Mouse (Mus musculus) midbrain, embryonic 13.5 days (tissue): Measurements from ENCODE around the gene Cpne8. TPM values are rescaled to one million over a fixed set of nuclear protein-coding genes. Genes with fewer than 3 reads are reported as not detected.

Experiments used
- ATAC-seq: fragments of 200-750 bp; cut with Nextera tagmentation; 2 replicates; pipeline ENCODE4 v1.8.0; 2017; ENCODE audit warnings: mild to moderate bottlenecking, moderate TSS enrichment, moderate library complexity
- H3K27ac ChIP-seq: fragments of 300-500 bp; sonication (generic); 2 replicates; pipeline ENCODE4 v1.5.1; 2015; ENCODE audit warnings: inconsistent platforms, mild to moderate bottlenecking, moderate library complexity
- H3K27me3 ChIP-seq: fragments of 300-500 bp; sonication (generic); 2 replicates; pipeline ENCODE4 v1.6.1; 2015; ENCODE audit warnings: mild to moderate bottlenecking, inconsistent platforms
- H3K36me3 ChIP-seq: fragments of 300-500 bp; sonication (generic); 2 replicates; pipeline ENCODE4 v1.6.1; 2015; ENCODE audit warnings: mild to moderate bottlenecking, inconsistent platforms
- H3K4me1 ChIP-seq: fragments of 300-500 bp; sonication (generic); replicated peaks from 2 replicates; pipeline ENCODE4 v1.6.1; 2015; ENCODE audit warnings: inconsistent platforms
- H3K4me2 ChIP-seq: fragments of 300-500 bp; sonication (generic); replicated peaks from 2 replicates; pipeline ENCODE4 v1.6.1; 2015; ENCODE audit warnings: moderate library complexity, mild to moderate bottlenecking, inconsistent platforms
- H3K4me3 ChIP-seq: fragments of 300-500 bp; sonication (generic); replicated peaks from 2 replicates; pipeline ENCODE4 v1.5.1; 2015; ENCODE audit warnings: mild to moderate bottlenecking, inconsistent platforms
- H3K9ac ChIP-seq: fragments of 300-500 bp; sonication (generic); replicated peaks from 2 replicates; pipeline ENCODE4 v1.6.1; 2015; ENCODE audit warnings: mild to moderate bottlenecking, inconsistent platforms
- H3K9me3 ChIP-seq: fragments of 300-500 bp; sonication (generic); 2 replicates; pipeline ENCODE4 v1.6.1; 2016; ENCODE audit warnings: mild to moderate bottlenecking, inconsistent platforms
- WGBS: fragments of 180-500 bp; shearing (Covaris S2); methylation state at CpG from one replicate; pipeline ENCODE4 v1.1.7; 2015; 5-methylcytosine and 5-hydroxymethylcytosine counted together
- polyA plus RNA-seq: library from polyadenylated mRNA; unstranded; fragments of >200 nt; fragmentation: Nextera tagmentation; extraction: Ambion mirVana; gene quantifications from 2 replicates; pipeline ENCODE4 v1.2.1, GENCODE M21; 2015

Cpne8 gene
- polyA plus RNA-seq, result 7.4 and 10.2 TPM in 2 replicates

DNA sequence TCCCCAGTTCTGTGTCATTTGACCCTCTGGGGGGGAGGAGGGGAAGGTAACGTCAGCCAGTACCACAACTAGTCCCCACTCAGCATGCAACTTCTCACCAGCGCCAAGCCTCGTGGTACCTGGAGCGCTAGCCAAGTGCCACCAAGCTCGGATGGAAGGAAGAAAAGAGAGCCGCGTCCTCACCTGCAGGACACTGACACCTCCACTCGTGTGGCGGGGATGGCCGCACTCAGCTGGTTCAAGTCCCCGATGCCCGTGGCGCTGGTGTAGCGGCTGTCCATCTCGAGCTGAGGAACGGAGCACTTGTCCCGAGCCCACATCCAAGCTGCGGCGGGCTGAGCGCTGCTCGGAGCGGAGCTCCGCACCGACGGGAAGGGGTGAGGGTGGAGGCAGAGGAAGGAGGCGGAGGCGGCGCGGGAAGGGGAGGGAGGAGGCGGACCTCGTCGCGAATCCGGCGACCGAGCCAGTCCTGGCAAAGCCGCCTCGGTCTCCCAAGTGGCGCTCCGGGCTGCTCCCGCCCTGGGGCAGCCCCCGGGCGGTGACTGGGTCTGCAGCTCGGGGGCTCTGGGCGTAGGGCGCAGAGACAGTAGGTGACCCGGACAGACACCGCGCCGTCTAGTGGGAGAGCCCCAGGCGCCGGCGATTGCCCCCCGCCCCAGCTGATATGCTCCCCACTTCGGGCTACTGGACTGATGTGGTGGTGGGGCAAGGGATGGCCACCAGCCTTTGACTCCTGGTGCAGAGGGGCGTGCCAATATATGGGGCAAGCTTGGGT, at the start of gene Cpne8:
Cpne8 (minus strand) TSS at position 448 of the 775 bp plus-strand sequence.
- H3K27ac ChIP-seq, result no peak within 1 kb of the TSS; the same call in 1 of the 2 replicates
- H3K9ac ChIP-seq, result peak within 1 kb of the TSS; percentile 74
- peak; percentile 87 for ATAC-seq
- peaks cover 28% of the 10 kb centered on the region for H3K27me3 ChIP-seq
- H3K9me3 ChIP-seq, result no peaks in the 10 kb centered on the region
- WGBS, result under 1% methylated on average over 50 of the region's 56 CpGs
- peak within 1 kb of the TSS; percentile 64 for H3K4me3 ChIP-seq
- H3K36me3 ChIP-seq, result no peaks in the 10 kb centered on the region
- H3K4me1 ChIP-seq, result peaks cover 16% of the 10 kb centered on the region
- peak within 1 kb of the TSS; percentile 94 for H3K4me2 ChIP-seq

DNA sequence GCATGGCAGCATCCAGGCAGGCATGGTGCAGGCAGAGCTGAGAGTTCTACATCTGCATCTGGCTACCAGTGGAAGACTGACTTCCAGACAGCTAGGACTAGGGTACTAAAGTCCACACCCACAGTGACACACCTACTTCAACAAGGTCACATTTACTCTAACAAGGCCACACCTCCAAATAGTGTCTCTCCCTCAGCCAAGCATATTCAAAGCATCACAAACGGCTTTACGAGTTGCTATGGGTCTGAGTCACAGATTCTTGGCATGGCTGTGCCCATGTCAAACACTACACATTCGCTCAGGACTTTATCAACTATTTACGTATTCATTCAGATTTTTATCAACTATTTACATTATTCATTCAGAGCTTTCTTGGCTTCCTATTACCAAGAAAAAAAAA, 38.5 kb upstream of the Cpne8 start:
- ATAC-seq, result no peak
- H3K36me3 ChIP-seq, result no peaks in the 10 kb centered on the region
- WGBS, result 91% methylated on average over 4 of the region's 4 CpGs
- H3K4me1 ChIP-seq, result no peaks in the 10 kb centered on the region
- no peak overlapping the region for H3K27ac ChIP-seq
- H3K27me3 ChIP-seq, result no peaks in the 10 kb centered on the region
- H3K4me3 ChIP-seq, result no peak overlapping the region
- no peak overlapping the region for H3K9ac ChIP-seq
- no peaks in the 10 kb centered on the region for H3K9me3 ChIP-seq
- H3K4me2 ChIP-seq, result no peak overlapping the region

- H3K27ac ChIP-seq, result no peak overlapping the region
- H3K27me3 ChIP-seq, result no peaks in the 10 kb centered on the region
- no peak for ATAC-seq
- H3K4me1 ChIP-seq, result no peaks in the 10 kb centered on the region
- WGBS, result 86% methylated on average over 7 of the region's 7 CpGs
- H3K4me2 ChIP-seq, result no peak overlapping the region
- no peak overlapping the region for H3K9ac ChIP-seq
- no peaks in the 10 kb centered on the region for H3K36me3 ChIP-seq
- no peaks in the 10 kb centered on the region for H3K9me3 ChIP-seq
- no peak overlapping the region for H3K4me3 ChIP-seq
Observed at GRCm38 (mm10) chr15:90709296-90709695, 30.1 kb upstream of the Cpne8 start.

DNA sequence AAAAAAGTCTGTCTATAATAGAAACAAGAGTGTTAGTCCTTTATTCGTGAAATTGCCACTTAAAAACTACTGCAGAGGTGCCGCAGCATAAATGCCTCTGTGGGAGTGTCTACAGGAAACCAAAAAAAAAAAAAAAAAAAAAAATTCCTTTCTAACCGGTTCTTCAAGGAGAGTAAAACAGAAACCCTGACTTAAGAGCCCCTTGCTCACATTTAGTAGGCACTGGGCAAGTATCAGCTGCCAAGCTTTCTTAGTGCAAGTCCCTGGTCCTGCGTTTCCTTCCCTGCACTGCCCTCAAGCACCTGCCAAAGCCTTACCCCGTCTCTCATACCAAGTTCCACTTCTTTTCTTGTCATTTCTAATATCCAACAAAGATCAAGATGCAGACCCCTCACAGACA, 25.1 kb upstream of the Cpne8 start:
- ATAC-seq, result no peak
- no peaks in the 10 kb centered on the region for H3K27me3 ChIP-seq
- H3K36me3 ChIP-seq, result no peaks in the 10 kb centered on the region
- no peak overlapping the region for H3K4me3 ChIP-seq
- H3K9me3 ChIP-seq, result no peaks in the 10 kb centered on the region
- H3K27ac ChIP-seq, result no peak overlapping the region
- H3K9ac ChIP-seq, result no peak overlapping the region
- 76% methylated on average over 5 of the region's 5 CpGs for WGBS
- no peak overlapping the region for H3K4me2 ChIP-seq
- H3K4me1 ChIP-seq, result no peaks in the 10 kb centered on the region

DNA sequence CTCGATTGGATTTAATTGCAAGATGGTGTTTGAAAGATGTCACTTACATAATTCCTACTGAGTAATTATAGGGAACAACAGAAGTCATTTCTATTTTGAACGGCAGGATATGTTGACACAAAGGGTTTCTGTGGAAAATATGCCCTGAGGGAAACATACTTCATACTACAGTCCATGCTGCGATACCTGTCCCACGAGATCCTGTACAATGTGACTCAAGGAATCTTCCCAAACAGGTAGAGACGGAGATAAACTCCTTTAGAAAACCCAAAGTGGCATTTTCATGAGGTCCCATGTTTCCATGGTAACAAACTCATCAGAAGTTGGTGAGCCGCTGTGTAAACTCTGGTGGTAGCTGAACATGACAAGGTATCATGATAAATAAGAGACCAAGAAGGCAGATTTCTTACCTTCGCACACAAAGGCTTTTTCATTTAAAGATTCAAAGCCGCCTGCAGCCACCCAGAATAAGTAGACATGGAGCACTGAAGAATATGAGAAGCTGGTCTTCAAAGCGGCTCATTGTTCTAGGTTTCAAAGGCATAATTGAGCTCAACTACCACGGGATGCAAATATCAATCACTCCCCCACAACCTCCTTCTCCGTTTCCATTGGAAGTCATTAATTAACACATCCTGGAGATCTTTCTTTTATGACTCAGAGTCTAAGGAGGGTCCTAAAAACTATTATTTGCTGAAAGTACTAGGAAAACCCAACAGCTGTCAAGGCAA, 24.4 kb upstream of the Cpne8 start:
- WGBS, result 69% methylated on average over 11 of the region's 11 CpGs
- no peak for ATAC-seq
- Histone ChIP-seq H3K9ac (no peak overlapping the region), H3K4me1 (no peaks in the 10 kb centered on the region), H3K36me3 (no peaks in the 10 kb centered on the region), H3K4me2 (no peak overlapping the region), H3K4me3 (no peak overlapping the region), H3K27ac (no peak overlapping the region), H3K27me3 (no peaks in the 10 kb centered on the region), H3K9me3 (no peaks in the 10 kb centered on the region)

- Histone ChIP-seq H3K36me3 (no peaks in the 10 kb centered on the region), H3K9me3 (no peaks in the 10 kb centered on the region), H3K4me2 (no peak overlapping the region), H3K27ac (no peak overlapping the region), H3K4me1 (no peaks in the 10 kb centered on the region), H3K27me3 (no peaks in the 10 kb centered on the region), H3K4me3 (no peak overlapping the region), H3K9ac (no peak overlapping the region)
- ATAC-seq, result no peak
- WGBS, result 96% methylated on average over 6 of the region's 6 CpGs
Observed at GRCm38 (mm10) chr15:90686770-90687169, 7.5 kb upstream of the Cpne8 start.

DNA sequence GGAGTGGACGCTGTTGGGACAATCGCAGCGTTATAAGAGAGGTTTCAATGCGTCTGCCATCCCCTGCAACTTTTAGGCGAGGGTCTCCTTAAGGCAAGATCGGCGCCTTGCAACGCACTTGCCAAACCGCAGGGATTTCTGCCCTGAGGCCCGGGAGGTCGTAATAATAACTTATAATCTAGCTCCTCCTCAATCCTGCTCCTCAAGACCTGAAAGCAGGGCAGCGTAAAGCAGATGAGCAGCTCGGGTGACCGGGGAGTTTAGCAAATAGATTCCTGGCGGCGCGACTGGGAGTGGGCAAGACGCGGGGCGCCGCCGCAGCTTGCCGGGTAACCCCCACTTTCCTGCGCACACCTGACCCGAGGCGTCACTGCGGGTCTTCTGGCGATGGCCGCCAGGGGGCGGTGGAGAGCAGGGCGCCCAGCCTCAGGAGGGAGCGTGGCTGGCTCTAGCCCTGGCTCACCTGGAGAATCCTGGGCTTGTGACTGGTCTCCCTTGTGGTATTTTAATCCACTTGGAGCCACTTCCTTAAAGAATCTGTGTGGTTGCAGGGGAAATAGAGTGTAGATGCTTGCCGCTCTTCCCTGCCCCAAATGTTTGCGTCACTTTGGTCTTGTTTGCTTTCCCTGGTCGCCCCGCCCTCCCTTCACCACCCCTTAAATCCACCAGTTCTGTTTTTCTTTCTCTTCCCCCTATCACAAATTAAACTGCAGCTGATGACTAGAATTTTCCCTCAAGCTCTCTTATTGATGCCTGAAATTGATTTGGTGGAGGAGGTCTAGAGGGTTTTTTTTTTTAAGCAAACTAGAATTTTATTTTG, 738 bp upstream of the Cpne8 start:
- no peaks in the 10 kb centered on the region for H3K36me3 ChIP-seq
- H3K27me3 ChIP-seq, result peaks cover 28% of the 10 kb centered on the region
- ATAC-seq, result peak; percentile 89
- H3K4me2 ChIP-seq, result peak overlapping the region; percentile 94
- WGBS, result 3% methylated on average over 36 of the region's 36 CpGs
- H3K27ac ChIP-seq, result no peak overlapping the region; the same call in 1 of the 2 replicates
- no peaks in the 10 kb centered on the region for H3K9me3 ChIP-seq
- peak overlapping the region; percentile 74 for H3K9ac ChIP-seq
- peak overlapping the region; percentile 64 for H3K4me3 ChIP-seq
- H3K4me1 ChIP-seq, result peaks cover 16% of the 10 kb centered on the region

GRCm38 (mm10) chr15:90678488-90678887, 744 bp downstream of the Cpne8 start:
- no peaks in the 10 kb centered on the region for H3K9me3 ChIP-seq
- H3K4me3 ChIP-seq, result peak overlapping the region; percentile 64
- peak overlapping the region; percentile 74; the same call in 1 of the 2 replicates for H3K9ac ChIP-seq
- peak overlapping the region; percentile 94 for H3K4me2 ChIP-seq
- 3% methylated on average over 19 of the region's 19 CpGs for WGBS
- peaks cover 16% of the 10 kb centered on the region for H3K4me1 ChIP-seq
- ATAC-seq, result no peak
- no peaks in the 10 kb centered on the region for H3K36me3 ChIP-seq
- H3K27me3 ChIP-seq, result peaks cover 28% of the 10 kb centered on the region
- H3K27ac ChIP-seq, result no peak overlapping the region

GRCm38 (mm10) chr15:90669494-90669893, 9.7 kb downstream of the Cpne8 start:
- Histone ChIP-seq H3K9ac (no peak overlapping the region), H3K36me3 (no peaks in the 10 kb centered on the region), H3K9me3 (no peaks in the 10 kb centered on the region), H3K27me3 (no peaks in the 10 kb centered on the region), H3K4me1 (no peaks in the 10 kb centered on the region), H3K4me2 (no peak overlapping the region), H3K4me3 (no peak overlapping the region), H3K27ac (no peak overlapping the region)
- no peak for ATAC-seq
- 67% methylated on average over 7 of the region's 7 CpGs for WGBS

- 90% methylated on average over 6 of the region's 6 CpGs for WGBS
- ATAC-seq, result no peak
- Histone ChIP-seq H3K9ac (no peak overlapping the region), H3K27ac (no peak overlapping the region), H3K9me3 (no peaks in the 10 kb centered on the region), H3K27me3 (no peaks in the 10 kb centered on the region), H3K4me1 (no peaks in the 10 kb centered on the region), H3K4me3 (no peak overlapping the region), H3K4me2 (no peak overlapping the region), H3K36me3 (no peaks in the 10 kb centered on the region)
Observed at GRCm38 (mm10) chr15:90666893-90667292, 12.3 kb downstream of the Cpne8 start.

GRCm38 (mm10) chr15:90664615-90665014, 14.6 kb downstream of the Cpne8 start:
- Histone ChIP-seq H3K4me2 (no peak overlapping the region), H3K27ac (no peak overlapping the region), H3K27me3 (no peaks in the 10 kb centered on the region), H3K9me3 (no peaks in the 10 kb centered on the region), H3K9ac (no peak overlapping the region), H3K36me3 (no peaks in the 10 kb centered on the region), H3K4me1 (no peaks in the 10 kb centered on the region), H3K4me3 (no peak overlapping the region)
- WGBS, result 71% methylated on average over 3 of the region's 3 CpGs
- no peak for ATAC-seq

GRCm38 (mm10) chr15:90663631-90664030, 15.6 kb downstream of the Cpne8 start:
- H3K36me3 ChIP-seq, result no peaks in the 10 kb centered on the region
- ATAC-seq, result no peak
- no peak overlapping the region for H3K4me2 ChIP-seq
- H3K4me3 ChIP-seq, result no peak overlapping the region
- 84% methylated on average over 4 of the region's 4 CpGs for WGBS
- H3K9ac ChIP-seq, result no peak overlapping the region
- no peaks in the 10 kb centered on the region for H3K9me3 ChIP-seq
- no peaks in the 10 kb centered on the region for H3K4me1 ChIP-seq
- H3K27ac ChIP-seq, result no peak overlapping the region
- no peaks in the 10 kb centered on the region for H3K27me3 ChIP-seq
